Mouse (Mus musculus): ENCODE measurements around the gene Otos. TPM values are rescaled to one million over a fixed set of nuclear protein-coding genes. Genes with fewer than 3 reads are reported as not detected.

Gene Otos
- polyA plus RNA-seq, 1 experiment = not detected

DNA sequence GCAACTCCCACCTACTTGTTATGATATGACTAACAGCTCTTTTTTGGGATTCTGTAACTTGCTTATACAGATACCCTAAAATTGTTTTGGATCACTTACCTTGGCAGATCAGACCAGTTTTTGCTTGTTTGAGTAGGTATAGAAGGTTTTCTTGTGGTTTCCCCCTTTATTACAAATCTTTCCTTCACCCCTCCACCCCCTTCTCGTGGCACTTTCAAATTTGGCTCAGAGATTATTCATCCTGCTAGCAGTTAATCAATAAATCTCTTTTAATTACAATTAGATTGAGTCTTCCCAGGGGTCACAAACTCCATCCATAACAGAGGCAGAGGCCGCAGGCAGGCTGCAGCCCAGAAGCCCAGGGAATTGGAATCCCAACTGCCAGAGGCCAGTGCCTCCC is 31.2 kb downstream of the Otos start, which contains the start of gene Olfr12:
Olfr12 (plus strand) TSS at position 301 of the 400 bp plus-strand sequence.
- Histone ChIP-seq H3K79me2 (ENCODE audit: control insufficient read depth, insufficient read depth) (no peaks in the 10 kb centered on the region), H3ac (ENCODE audit: control insufficient read depth, insufficient read length, low read depth) (no peak within 1 kb of the TSS), H3K27me3 (ENCODE audit: control insufficient read depth, insufficient read depth, insufficient read length) (no peaks in the 10 kb centered on the region), H3K4me3 (ENCODE audit: insufficient read depth, poor library complexity, severe bottlenecking) (no peak within 1 kb of the TSS), H3K79me3 (ENCODE audit: low read depth) (no peaks in the 10 kb centered on the region), H3K36me3 (ENCODE audit: control insufficient read depth, insufficient read depth) (no peaks in the 10 kb centered on the region)
- TF ChIP-seq MYOG (IDR thresholded peaks at IDR 0.05; ENCODE audit: control insufficient read depth, extremely low read depth, insufficient read length) (no peak), CTCF (IDR thresholded peaks at IDR 0.05; ENCODE audit: control insufficient read depth, insufficient read depth, insufficient read length) (no peak)

- Histone ChIP-seq H3K79me2 (ENCODE audit: control insufficient read depth, insufficient read depth) (no peaks in the 10 kb centered on the region), H3K27me3 (ENCODE audit: control insufficient read depth, insufficient read depth, insufficient read length) (no peaks in the 10 kb centered on the region), H3ac (ENCODE audit: control insufficient read depth, insufficient read length, low read depth) (no peak overlapping the region), H3K79me3 (ENCODE audit: low read depth) (no peaks in the 10 kb centered on the region), H3K4me3 (ENCODE audit: insufficient read depth, poor library complexity, severe bottlenecking) (no peak overlapping the region), H3K36me3 (ENCODE audit: control insufficient read depth, insufficient read depth) (no peaks in the 10 kb centered on the region)
- no peak for TF ChIP-seq MYOD1 (IDR thresholded peaks at IDR 0.05; ENCODE audit: control insufficient read depth, insufficient read length, low read depth)
- TF ChIP-seq MYOG (IDR thresholded peaks at IDR 0.05; ENCODE audit: control insufficient read depth, extremely low read depth, insufficient read length) = no peak
- TF ChIP-seq FOSL1 (IDR thresholded peaks at IDR 0.05; ENCODE audit: insufficient read depth, low read length, poor library complexity, severe bottlenecking) = peak; percentile 95
- TF ChIP-seq USF1 (IDR thresholded peaks at IDR 0.05; ENCODE audit: low read depth) = peak; percentile 16
Measured at GRCm38 (mm10) chr1:92616046-92616445, 32.6 kb downstream of the Otos start.

DNA sequence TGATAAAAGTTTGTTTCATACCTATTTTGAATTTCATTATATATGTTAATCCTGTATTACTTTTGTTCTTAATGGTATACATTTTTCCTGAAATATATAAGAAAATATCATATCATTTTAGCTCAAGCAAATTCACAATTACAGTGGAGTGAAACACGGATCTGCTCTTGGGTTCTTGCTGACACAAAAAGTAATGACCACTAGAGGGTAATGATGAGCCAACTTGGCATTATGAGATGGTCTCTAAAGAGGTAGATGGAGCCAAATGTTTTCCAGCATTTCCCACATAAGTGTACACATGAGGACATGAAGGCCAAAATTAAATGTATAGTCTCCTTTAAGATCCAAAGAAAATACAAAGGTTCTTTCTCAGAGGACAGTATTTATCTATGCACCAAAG is 34.1 kb downstream of the Otos start:
- H3ac ChIP-seq (ENCODE audit: control insufficient read depth, insufficient read length, low read depth) = no peak overlapping the region
- TF ChIP-seq MAX (IDR thresholded peaks at IDR 0.05) (no peak), CTCF (IDR thresholded peaks at IDR 0.05; ENCODE audit: control insufficient read depth, insufficient read depth, insufficient read length) (peak; percentile 12)
- no peaks in the 10 kb centered on the region for H3K79me2 ChIP-seq (ENCODE audit: control insufficient read depth, insufficient read depth)
- no peaks in the 10 kb centered on the region for H3K79me3 ChIP-seq (ENCODE audit: low read depth)
- no peak overlapping the region for H3K4me3 ChIP-seq (ENCODE audit: insufficient read depth, poor library complexity, severe bottlenecking)
- H3K36me3 ChIP-seq (ENCODE audit: control insufficient read depth, insufficient read depth) = no peaks in the 10 kb centered on the region
- H3K27me3 ChIP-seq (ENCODE audit: control insufficient read depth, insufficient read depth, insufficient read length) = peaks cover 6% of the 10 kb centered on the region

- no peaks in the 10 kb centered on the region for H3K36me3 ChIP-seq (ENCODE audit: control insufficient read depth, insufficient read depth)
Measured at GRCm38 (mm10) chr1:92613175-92613574, 35.5 kb downstream of the Otos start.

GRCm38 (mm10) chr1:92611008-92611407 is 37.6 kb downstream of the Otos start:
- H3K36me3 ChIP-seq (ENCODE audit: control insufficient read depth, insufficient read depth) = no peaks in the 10 kb centered on the region
- peaks cover 27% of the 10 kb centered on the region for H3K27me3 ChIP-seq (ENCODE audit: control insufficient read depth, insufficient read depth, insufficient read length)
- no peak overlapping the region for H3ac ChIP-seq (ENCODE audit: control insufficient read depth, insufficient read length, low read depth)
- TF ChIP-seq CTCF (IDR thresholded peaks at IDR 0.05; ENCODE audit: control insufficient read depth, insufficient read depth, insufficient read length) (peak; percentile 46), FOSL1 (IDR thresholded peaks at IDR 0.05; ENCODE audit: insufficient read depth, low read length, poor library complexity, severe bottlenecking) (no peak), MAX (IDR thresholded peaks at IDR 0.05) (no peak), MYOG (IDR thresholded peaks at IDR 0.05; ENCODE audit: control insufficient read depth, extremely low read depth, insufficient read length) (no peak), MYOD1 (IDR thresholded peaks at IDR 0.05; ENCODE audit: control insufficient read depth, insufficient read length, low read depth) (no peak), CEBPB (IDR thresholded peaks at IDR 0.05; ENCODE audit: low read depth) (no peak)
- no peaks in the 10 kb centered on the region for H3K79me3 ChIP-seq (ENCODE audit: low read depth)
- no peak overlapping the region for H3K4me3 ChIP-seq (ENCODE audit: insufficient read depth, poor library complexity, severe bottlenecking)
- no peaks in the 10 kb centered on the region for H3K79me2 ChIP-seq (ENCODE audit: control insufficient read depth, insufficient read depth)

More at GRCm38 (mm10) chr1:92613175-92613574, 35.5 kb downstream of the Otos start:
- TF ChIP-seq MYOG (IDR thresholded peaks at IDR 0.05; ENCODE audit: control insufficient read depth, extremely low read depth, insufficient read length) (no peak), CTCF (IDR thresholded peaks at IDR 0.05; ENCODE audit: control insufficient read depth, insufficient read depth, insufficient read length) (no peak), MAX (IDR thresholded peaks at IDR 0.05) (no peak), CEBPB (IDR thresholded peaks at IDR 0.05; ENCODE audit: low read depth) (no peak), FOSL1 (IDR thresholded peaks at IDR 0.05; ENCODE audit: insufficient read depth, low read length, poor library complexity, severe bottlenecking) (no peak), MYOD1 (IDR thresholded peaks at IDR 0.05; ENCODE audit: control insufficient read depth, insufficient read length, low read depth) (no peak), USF1 (IDR thresholded peaks at IDR 0.05; ENCODE audit: low read depth) (no peak)
- H3K4me3 ChIP-seq (ENCODE audit: insufficient read depth, poor library complexity, severe bottlenecking) = no peak overlapping the region
- H3K79me2 ChIP-seq (ENCODE audit: control insufficient read depth, insufficient read depth) = no peaks in the 10 kb centered on the region
- H3K27me3 ChIP-seq (ENCODE audit: control insufficient read depth, insufficient read depth, insufficient read length) = peaks cover 16% of the 10 kb centered on the region
- H3K79me3 ChIP-seq (ENCODE audit: low read depth) = no peaks in the 10 kb centered on the region
- no peak overlapping the region for H3ac ChIP-seq (ENCODE audit: control insufficient read depth, insufficient read length, low read depth)

GRCm38 (mm10) chr1:92607711-92608110 is 40.9 kb downstream of the Otos start:
- TF ChIP-seq CEBPB (IDR thresholded peaks at IDR 0.05; ENCODE audit: low read depth) = no peak
- no peak for TF ChIP-seq MYOG (IDR thresholded peaks at IDR 0.05; ENCODE audit: control insufficient read depth, extremely low read depth, insufficient read length)
- no peak for TF ChIP-seq USF1 (IDR thresholded peaks at IDR 0.05; ENCODE audit: low read depth)
- TF ChIP-seq MAX (IDR thresholded peaks at IDR 0.05) = no peak
- TF ChIP-seq FOSL1 (IDR thresholded peaks at IDR 0.05; ENCODE audit: insufficient read depth, low read length, poor library complexity, severe bottlenecking) = no peak
- no peak for TF ChIP-seq CTCF (IDR thresholded peaks at IDR 0.05; ENCODE audit: control insufficient read depth, insufficient read depth, insufficient read length)
- TF ChIP-seq MYOD1 (IDR thresholded peaks at IDR 0.05; ENCODE audit: control insufficient read depth, insufficient read length, low read depth) = no peak
- no peak overlapping the region for H3K4me3 ChIP-seq (ENCODE audit: insufficient read depth, poor library complexity, severe bottlenecking)
- no peak overlapping the region for H3ac ChIP-seq (ENCODE audit: control insufficient read depth, insufficient read length, low read depth)
- no peaks in the 10 kb centered on the region for H3K36me3 ChIP-seq (ENCODE audit: control insufficient read depth, insufficient read depth)
- peaks cover 37% of the 10 kb centered on the region for H3K27me3 ChIP-seq (ENCODE audit: control insufficient read depth, insufficient read depth, insufficient read length)
- no peaks in the 10 kb centered on the region for H3K79me2 ChIP-seq (ENCODE audit: control insufficient read depth, insufficient read depth)
- no peaks in the 10 kb centered on the region for H3K79me3 ChIP-seq (ENCODE audit: low read depth)
